Mouse (Mus musculus) spleen, adult 2 months (tissue): ENCODE results near the gene Zfand2b. TPM values are rescaled to one million over a fixed set of nuclear protein-coding genes. Genes with fewer than 3 reads are reported as not detected.
A peak's percentile ranks its signal among the peaks of the same experiment; 100 is the strongest.

ENCODE experiments used
- DNase-seq, 2 experiments: peaks; one replicate each; pipeline versions ENCODE4 v3.0.0 to v3.0.0-alpha.2; 2012 to 2021; ENCODE audit warnings: low spot score in 2 of 2, low read depth in 1 of 2
- H3K27ac ChIP-seq: fragments of 200-500 bp; 2 replicates; pipeline ENCODE4 v1.5.1; 2012; ENCODE audit warnings: low read length, inconsistent platforms; ENCODE audit not compliant: insufficient read depth
- H3K27me3 ChIP-seq: fragments of 200-500 bp; 2 replicates; pipeline ENCODE4 v1.6.1; 2012; ENCODE audit warnings: mild to moderate bottlenecking, moderate library complexity, low read length, inconsistent platforms; ENCODE audit not compliant: control insufficient read depth, insufficient read depth
- H3K36me3 ChIP-seq: fragments of 200-500 bp; 2 replicates; pipeline ENCODE4 v1.6.1; 2012; ENCODE audit warnings: mild to moderate bottlenecking, low read length, inconsistent platforms; ENCODE audit not compliant: control insufficient read depth, insufficient read depth
- H3K4me1 ChIP-seq: fragments of 200-500 bp; 2 replicates; pipeline ENCODE4 v1.6.1; 2011; ENCODE audit warnings: inconsistent platforms; ENCODE audit not compliant: control insufficient read depth, insufficient read depth, insufficient read length
- H3K4me3 ChIP-seq: fragments of 200-500 bp; 2 replicates; pipeline ENCODE4 v1.5.1; 2011; ENCODE audit warnings: mild to moderate bottlenecking, inconsistent platforms; ENCODE audit not compliant: insufficient read depth, insufficient read length; ENCODE audit errors: extremely low read depth
- CTCF ChIP-seq: fragments of 200-500 bp; IDR thresholded peaks from 2 replicates; pipeline ENCODE4 v1.5.1; 2011; ENCODE audit warnings: mild to moderate bottlenecking, inconsistent platforms; ENCODE audit not compliant: insufficient read depth, insufficient read length, insufficient replicate concordance; ENCODE audit errors: extremely low read depth
- POLR2A ChIP-seq: fragments of 200-500 bp; IDR thresholded peaks from 2 replicates; pipeline ENCODE4 v1.6.1; 2011; ENCODE audit warnings: low read depth, low read length, inconsistent platforms
- WGBS: fragments of 180-500 bp; shearing (Covaris S2); methylation state at CpG from one replicate; pipeline ENCODE4 v1.1.7; 2018; 5-methylcytosine and 5-hydroxymethylcytosine counted together
- polyA plus RNA-seq: library from polyadenylated mRNA; depleted of rRNA; stranded (reverse); fragments of >200 nt; gene quantifications from 2 replicates; pipeline ENCODE4 v1.2.3, GENCODE M21; 2012

Zfand2b gene
- polyA plus RNA-seq, 1 experiment = 47.7 TPM

- no peaks in the 10 kb centered on the region for H3K27me3 ChIP-seq
- peaks cover 9% of the 10 kb centered on the region for H3K36me3 ChIP-seq
- peak overlapping the region; percentile 97 for H3K4me3 ChIP-seq
- WGBS = under 1% methylated on average over 19 of the region's 19 CpGs
- H3K4me1 ChIP-seq = peaks cover 6% of the 10 kb centered on the region
- no peak; the same call in 1 of the 2 replicates for TF ChIP-seq POLR2A
- TF ChIP-seq CTCF = no peak
- H3K27ac ChIP-seq = peak overlapping the region; percentile 81
- peak in 1 of 2 experiments; percentile 40 for DNase-seq
Observed at GRCm38 (mm10) chr1:75192452-75192851, 24.0 kb downstream of the Zfand2b start.

DNA sequence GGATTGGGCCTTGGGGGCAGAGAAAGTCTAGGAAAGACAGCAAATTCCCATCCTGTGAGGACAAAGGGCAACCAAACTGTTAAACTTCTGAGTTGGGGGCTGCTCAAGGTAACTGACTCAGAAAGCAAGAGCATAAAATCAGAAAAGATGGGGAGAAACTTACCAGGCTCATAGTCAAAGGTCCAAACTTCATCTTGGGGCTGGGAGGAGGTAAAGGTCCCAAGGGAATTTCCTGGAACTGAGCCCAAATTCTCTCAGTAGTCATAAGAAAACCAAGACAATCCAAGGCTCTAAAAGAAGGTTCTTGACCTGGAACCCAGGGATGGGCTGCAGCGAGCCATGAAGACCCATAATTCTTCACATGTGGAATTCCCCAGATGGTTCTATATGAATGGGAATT, 32.8 kb downstream of the Zfand2b start:
- Histone ChIP-seq H3K27ac (no peak overlapping the region), H3K27me3 (no peaks in the 10 kb centered on the region), H3K4me3 (no peak overlapping the region), H3K4me1 (no peaks in the 10 kb centered on the region), H3K36me3 (peaks cover 24% of the 10 kb centered on the region)
- WGBS = 100% methylated on average over 1 of the region's 1 CpGs
- no peak for DNase-seq
- no peak for TF ChIP-seq CTCF
- no peak for TF ChIP-seq POLR2A

DNA sequence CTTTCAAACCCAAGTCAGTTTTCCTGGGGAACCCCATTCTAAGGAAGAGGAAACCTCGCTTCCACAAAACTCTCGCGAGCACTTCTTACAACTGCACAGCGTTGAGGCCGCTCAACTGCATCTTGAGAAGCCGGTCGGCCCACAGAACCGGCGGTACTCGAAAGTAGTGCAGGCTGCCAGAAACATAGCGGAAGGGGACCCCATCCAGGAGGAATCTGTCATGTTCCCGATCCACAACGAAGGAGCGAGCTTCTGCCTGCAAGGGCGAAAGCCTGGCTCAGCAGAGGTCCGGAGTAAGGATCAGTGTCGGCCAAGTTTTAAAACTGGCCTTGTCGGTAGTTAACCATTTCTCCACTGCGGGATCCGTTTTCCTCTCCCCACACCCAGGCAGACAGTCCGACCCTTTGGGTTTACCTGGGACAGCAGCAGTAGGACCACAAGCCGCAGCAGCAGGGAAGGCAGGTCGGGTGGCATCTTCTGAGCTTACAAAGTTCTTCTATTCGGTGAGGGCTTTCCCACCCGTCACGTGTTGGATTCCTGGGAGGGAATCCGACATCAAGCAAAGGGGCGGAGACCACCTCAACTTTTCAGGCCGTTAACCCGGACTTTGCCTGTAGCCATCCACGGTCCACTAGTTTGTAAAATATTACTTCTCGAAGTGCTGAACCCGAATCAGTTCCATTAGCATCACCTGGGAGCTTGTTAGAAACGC, 40.7 kb downstream of the Zfand2b start:
- TF ChIP-seq CTCF = no peak
- H3K27me3 ChIP-seq = no peaks in the 10 kb centered on the region
- H3K36me3 ChIP-seq = peaks cover 1% of the 10 kb centered on the region
- H3K4me3 ChIP-seq = peak overlapping the region; percentile 55
- WGBS = 17% methylated on average over 34 of the region's 34 CpGs
- peaks cover 20% of the 10 kb centered on the region; the same call in 1 of the 2 replicates for H3K4me1 ChIP-seq
- DNase-seq = no peak
- H3K27ac ChIP-seq = peak overlapping the region; percentile 51; the same call in 1 of the 2 replicates

GRCm38 (mm10) chr1:75210136-75211087, 42.0 kb downstream of the Zfand2b start, which contains the start of the genes Glb1l and Stk16:
TSS of gene Glb1l (minus strand) at chr1:75210813.
TSS of gene Stk16 (plus strand) at chr1:75210838.
- Histone ChIP-seq H3K4me3 (peak within 1 kb of the TSS; percentile 76), H3K27me3 (no peaks in the 10 kb centered on the region), H3K4me1 (peaks cover 20% of the 10 kb centered on the region; the same call in 1 of the 2 replicates), H3K27ac (peak within 1 kb of the TSS; percentile 53; the same call in 1 of the 2 replicates), H3K36me3 (peaks cover 13% of the 10 kb centered on the region)
- 3% methylated on average over 42 of the region's 42 CpGs for WGBS
- TF ChIP-seq POLR2A = peak; percentile 58
- no peak for TF ChIP-seq CTCF
- peak; percentile 90 to 95 for DNase-seq

DNA sequence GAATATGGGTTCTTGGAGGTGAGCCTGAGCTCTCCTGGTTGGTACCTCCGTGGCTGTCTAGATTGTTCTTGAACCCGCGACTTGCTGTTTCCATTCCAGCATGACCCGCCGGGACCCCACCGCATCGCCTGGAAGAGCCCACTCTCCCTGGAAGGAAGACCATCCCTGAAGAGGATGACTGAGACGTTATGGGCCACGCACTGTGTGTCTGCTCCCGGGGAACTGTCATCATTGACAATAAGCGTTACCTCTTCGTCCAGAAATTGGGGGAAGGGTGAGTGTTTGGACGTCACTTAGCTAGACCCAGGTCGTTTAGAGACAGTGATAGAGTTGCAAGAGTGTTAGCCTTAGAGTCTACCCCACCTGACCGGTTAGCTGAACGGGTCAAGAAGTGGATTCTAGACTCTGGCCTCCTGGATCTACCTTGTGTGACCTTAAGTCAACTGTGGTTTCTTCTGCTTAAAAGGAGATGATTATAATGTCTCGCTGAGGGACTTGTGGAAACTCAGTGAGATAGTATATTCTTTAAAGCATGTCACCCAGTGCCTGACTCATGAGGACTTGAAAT, 42.8 kb downstream of the Zfand2b start:
- H3K27me3 ChIP-seq = no peaks in the 10 kb centered on the region
- TF ChIP-seq POLR2A (no peak), CTCF (no peak)
- peaks cover 20% of the 10 kb centered on the region for H3K36me3 ChIP-seq
- WGBS = 9% methylated on average over 17 of the region's 17 CpGs
- no peak for DNase-seq
- H3K4me3 ChIP-seq = peak overlapping the region; percentile 76
- H3K27ac ChIP-seq = peak overlapping the region; percentile 42; the same call in 1 of the 2 replicates
- H3K4me1 ChIP-seq = peaks cover 23% of the 10 kb centered on the region; the same call in 1 of the 2 replicates

GRCm38 (mm10) chr1:75212542-75212941, 44.1 kb downstream of the Zfand2b start:
- WGBS = 82% methylated on average over 4 of the region's 4 CpGs
- no peak overlapping the region for H3K27ac ChIP-seq
- TF ChIP-seq POLR2A (no peak), CTCF (no peak)
- no peaks in the 10 kb centered on the region for H3K27me3 ChIP-seq
- no peak for DNase-seq
- H3K4me1 ChIP-seq = peaks cover 28% of the 10 kb centered on the region; the same call in 1 of the 2 replicates
- H3K4me3 ChIP-seq = no peak overlapping the region
- H3K36me3 ChIP-seq = peaks cover 20% of the 10 kb centered on the region

GRCm38 (mm10) chr1:75213096-75213495, 44.6 kb downstream of the Zfand2b start:
- H3K4me3 ChIP-seq = no peak overlapping the region
- WGBS = 13% methylated on average over 7 of the region's 7 CpGs
- no peak overlapping the region for H3K27ac ChIP-seq
- H3K27me3 ChIP-seq = no peaks in the 10 kb centered on the region
- DNase-seq = no peak
- TF ChIP-seq CTCF = no peak
- no peak for TF ChIP-seq POLR2A
- H3K36me3 ChIP-seq = peaks cover 20% of the 10 kb centered on the region
- peaks cover 32% of the 10 kb centered on the region; the same call in 1 of the 2 replicates for H3K4me1 ChIP-seq
